Mouse (Mus musculus): Measurements from ENCODE around the gene Csrnp3.

DNA sequence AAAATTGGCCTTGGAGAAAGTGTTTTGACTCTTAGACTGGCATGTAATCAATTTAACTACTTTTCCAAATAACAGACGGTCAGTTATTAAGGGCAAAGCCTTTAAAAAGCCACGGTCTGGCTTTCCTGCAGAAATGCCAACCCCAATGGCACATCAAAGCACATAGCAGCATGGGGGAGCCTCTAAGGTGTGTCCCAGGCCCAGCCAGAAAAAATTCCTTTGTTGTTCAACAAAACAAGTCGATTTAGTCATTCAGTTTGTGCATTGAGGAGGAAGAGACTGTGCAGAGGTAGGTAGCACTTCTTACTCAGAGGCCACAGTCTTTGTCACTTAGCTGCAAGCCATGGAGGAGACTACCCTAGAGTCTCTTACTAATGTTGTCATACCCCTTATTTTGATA is 93.3 kb downstream of the Csrnp3 start:
- TF ChIP-seq CTCF (conservative IDR thresholded peaks at IDR 0.05 in 1 of 2, IDR thresholded peaks at IDR 0.05 in 1 of 2; ENCODE audit: low read depth in 2 of 2, low read length in 2 of 2) (no peak), HCFC1 (IDR thresholded peaks at IDR 0.05; ENCODE audit: low read depth, low read length) (no peak), ZC3H11A (IDR thresholded peaks at IDR 0.05; ENCODE audit: low read depth, low read length) (no peak)

All from CH12.LX (cell line).